Mouse (Mus musculus): ENCODE data around the gene Afap1.

GRCm38 (mm10) chr5:35915629-35916300 is 22.6 kb downstream of the Afap1 start:
- TF ChIP-seq MXI1 (IDR thresholded peaks at IDR 0.05; ENCODE audit: low read depth, low read length) (no peak), TCF12 (IDR thresholded peaks at IDR 0.05; ENCODE audit: low read depth, low read length) (no peak), ZC3H11A (IDR thresholded peaks at IDR 0.05; ENCODE audit: low read depth, low read length) (no peak), POLR2A (IDR thresholded peaks at IDR 0.05; ENCODE audit: control insufficient read depth in 1 of 2, insufficient read depth in 1 of 2, low read depth in 1 of 2, low read length in 2 of 2, poor library complexity in 1 of 2) (no peak), CTCF (IDR thresholded peaks at IDR 0.05 in 2 of 3, conservative IDR thresholded peaks at IDR 0.05 in 1 of 3; ENCODE audit: control insufficient read depth in 1 of 3, insufficient read depth in 1 of 3, low read depth in 2 of 3, low read length in 3 of 3, poor library complexity in 1 of 3, severe bottlenecking in 1 of 3) (no peak), ZNF384 (IDR thresholded peaks at IDR 0.05; ENCODE audit: low read depth, low read length) (no peak), UBTF (IDR thresholded peaks at IDR 0.05; ENCODE audit: borderline replicate concordance, insufficient read depth, low read depth, low read length) (no peak), SIN3A (IDR thresholded peaks at IDR 0.05; ENCODE audit: low read length) (no peak), GATA1 (IDR thresholded peaks at IDR 0.05; ENCODE audit: low read depth, low read length) (no peak), MYC (IDR thresholded peaks at IDR 0.05; ENCODE audit: low read depth, low read length) (no peak), MAX (IDR thresholded peaks at IDR 0.05; ENCODE audit: low read length) (no peak), HCFC1 (IDR thresholded peaks at IDR 0.05; ENCODE audit: low read depth, low read length) (no peak)
